Mouse (Mus musculus) neural tube, embryonic 15.5 days (tissue): ENCODE measurements around the gene Ngp. TPM values are rescaled to one million over a fixed set of nuclear protein-coding genes. Genes with fewer than 3 reads are reported as not detected.
"Not testable (repeated sequence)": the region's sequence is repeated elsewhere in the genome, so short reads cannot be mapped to it uniquely, and the experiment has no call there.

Experiments used
- ATAC-seq: fragments of 200-750 bp; cut with Nextera tagmentation; 2 replicates; pipeline ENCODE4 v1.8.0; 2017; ENCODE audit warnings: mild to moderate bottlenecking, moderate TSS enrichment, moderate library complexity; ENCODE audit not compliant: low FRiP score
- H3K27ac ChIP-seq: fragments of 300-500 bp; sonication (generic); replicated peaks from 2 replicates; pipeline ENCODE4 v1.5.1; 2015; ENCODE audit warnings: mild to moderate bottlenecking, inconsistent platforms
- H3K27me3 ChIP-seq: fragments of 300-500 bp; sonication (generic); replicated peaks from 2 replicates; pipeline ENCODE4 v1.6.1; 2015; ENCODE audit warnings: inconsistent platforms
- H3K36me3 ChIP-seq: fragments of 300-500 bp; sonication (generic); 2 replicates; pipeline ENCODE4 v1.6.1; 2015; ENCODE audit warnings: inconsistent platforms
- H3K4me1 ChIP-seq: fragments of 300-500 bp; sonication (generic); 2 replicates; pipeline ENCODE4 v1.6.1; 2015; ENCODE audit warnings: inconsistent platforms
- H3K4me2 ChIP-seq: fragments of 300-500 bp; sonication (generic); 2 replicates; pipeline ENCODE4 v1.6.1; 2015; ENCODE audit warnings: inconsistent platforms, mild to moderate bottlenecking, moderate library complexity
- H3K4me3 ChIP-seq: fragments of 300-500 bp; sonication (generic); replicated peaks from 2 replicates; pipeline ENCODE4 v1.5.1; 2015; ENCODE audit warnings: mild to moderate bottlenecking, inconsistent platforms
- H3K9ac ChIP-seq: fragments of 300-500 bp; sonication (generic); replicated peaks from 2 replicates; pipeline ENCODE4 v1.6.1; 2015; ENCODE audit warnings: mild to moderate bottlenecking, inconsistent platforms
- H3K9me3 ChIP-seq: fragments of 300-500 bp; sonication (generic); replicated peaks from 2 replicates; pipeline ENCODE4 v1.6.1; 2016; ENCODE audit warnings: inconsistent platforms
- WGBS: fragments of 180-500 bp; shearing (Covaris S2); methylation state at CpG from one replicate; pipeline ENCODE4 v1.1.7; 2015; ENCODE audit warnings: mixed read lengths; 5-methylcytosine and 5-hydroxymethylcytosine counted together
- polyA plus RNA-seq: library from polyadenylated mRNA; unstranded; fragments of >200 nt; fragmentation: Nextera tagmentation; extraction: Ambion mirVana; gene quantifications from 2 replicates; pipeline ENCODE4 v1.2.1, GENCODE M21; 2015

Gene Ngp
- 1.9 and 3.3 TPM in 2 replicates for polyA plus RNA-seq

- Histone ChIP-seq H3K9me3 (no peaks in the 10 kb centered on the region), H3K4me1 (no peaks in the 10 kb centered on the region), H3K4me3 (no peak within 1 kb of the TSS), H3K36me3 (no peaks in the 10 kb centered on the region), H3K27me3 (no peaks in the 10 kb centered on the region), H3K4me2 (no peak within 1 kb of the TSS), H3K27ac (no peak within 1 kb of the TSS), H3K9ac (no peak within 1 kb of the TSS)
- no peak for ATAC-seq
- WGBS = 95% methylated on average over 12 of the region's 12 CpGs
These were observed at the start of gene Ngp for GRCm38 (mm10) chr9:110419511-110420112. Gene Ngp (plus strand): TSS chr9:110419747.

GRCm38 (mm10) chr9:110369860-110370259, 49.7 kb upstream of the Ngp start:
- no peak for ATAC-seq
- Histone ChIP-seq H3K36me3 (peaks cover 46% of the 10 kb centered on the region), H3K27me3 (no peaks in the 10 kb centered on the region), H3K27ac (no peak overlapping the region), H3K4me1 (no peaks in the 10 kb centered on the region), H3K4me2 (no peak overlapping the region), H3K9me3 (no peaks in the 10 kb centered on the region), H3K9ac (no peak overlapping the region), H3K4me3 (no peak overlapping the region)
- 85% methylated on average over 3 of the region's 3 CpGs for WGBS

- Histone ChIP-seq H3K4me1 (no peaks in the 10 kb centered on the region), H3K9me3 (no peaks in the 10 kb centered on the region), H3K36me3 (peaks cover 67% of the 10 kb centered on the region), H3K4me3 (no peak overlapping the region), H3K4me2 (no peak overlapping the region), H3K27ac (no peak overlapping the region), H3K9ac (no peak overlapping the region), H3K27me3 (no peaks in the 10 kb centered on the region)
- ATAC-seq = no peak
- 94% methylated on average over 13 of the region's 13 CpGs for WGBS
These were observed 45.7 kb upstream of the Ngp start for GRCm38 (mm10) chr9:110373871-110374270.

- H3K27me3 ChIP-seq = no peaks in the 10 kb centered on the region
- H3K4me3 ChIP-seq = no peak overlapping the region
- peaks cover 77% of the 10 kb centered on the region for H3K36me3 ChIP-seq
- ATAC-seq = no peak
- H3K9me3 ChIP-seq = no peaks in the 10 kb centered on the region
- H3K9ac ChIP-seq = no peak overlapping the region
- H3K27ac ChIP-seq = no peak overlapping the region
- 100% methylated on average over 3 of the region's 3 CpGs for WGBS
- no peak overlapping the region for H3K4me2 ChIP-seq
- no peaks in the 10 kb centered on the region for H3K4me1 ChIP-seq
These were observed 43.9 kb upstream of the Ngp start for GRCm38 (mm10) chr9:110375668-110376067.

- not testable (repeated sequence) for H3K9ac ChIP-seq, H3K27me3 ChIP-seq, H3K4me2 ChIP-seq, H3K9me3 ChIP-seq, H3K4me1 ChIP-seq, ATAC-seq, H3K4me3 ChIP-seq, H3K27ac ChIP-seq
- peaks cover 82% of the 10 kb centered on the region for H3K36me3 ChIP-seq
- WGBS = 90% methylated on average over 15 of the region's 15 CpGs
These were observed 41.9 kb upstream of the Ngp start for GRCm38 (mm10) chr9:110377655-110378054.

- H3K4me1 ChIP-seq = no peaks in the 10 kb centered on the region
- 97% methylated on average over 8 of the region's 8 CpGs for whole genome bisulfite sequencing
- H3K27me3 ChIP-seq = no peaks in the 10 kb centered on the region
These were observed 40.2 kb upstream of the Ngp start for GRCm38 (mm10) chr9:110379361-110379760.

GRCm38 (mm10) chr9:110380662-110381061, 38.9 kb upstream of the Ngp start:
- Histone ChIP-seq H3K4me1 (no peaks in the 10 kb centered on the region), H3K9ac (no peak overlapping the region), H3K9me3 (no peaks in the 10 kb centered on the region), H3K4me2 (no peak overlapping the region), H3K27me3 (no peaks in the 10 kb centered on the region), H3K36me3 (peaks cover 91% of the 10 kb centered on the region), H3K27ac (no peak overlapping the region), H3K4me3 (no peak overlapping the region)
- ATAC-seq = no peak
- WGBS = 46% methylated on average over 21 of the region's 21 CpGs

More at GRCm38 (mm10) chr9:110379361-110379760, 40.2 kb upstream of the Ngp start:
- Histone ChIP-seq H3K27ac (no peak overlapping the region), H3K4me2 (no peak overlapping the region), H3K4me3 (no peak overlapping the region), H3K9me3 (no peaks in the 10 kb centered on the region), H3K9ac (no peak overlapping the region), H3K36me3 (peaks cover 82% of the 10 kb centered on the region)
- no peak for ATAC-seq

- ATAC-seq = no peak
- H3K4me1 ChIP-seq = no peaks in the 10 kb centered on the region
- H3K4me2 ChIP-seq = no peak overlapping the region
- H3K36me3 ChIP-seq = peaks cover 92% of the 10 kb centered on the region
- no peak overlapping the region for H3K27ac ChIP-seq
- H3K4me3 ChIP-seq = no peak overlapping the region
- H3K27me3 ChIP-seq = no peaks in the 10 kb centered on the region
- 83% methylated on average over 12 of the region's 12 CpGs for WGBS
- no peaks in the 10 kb centered on the region for H3K9me3 ChIP-seq
- no peak overlapping the region for H3K9ac ChIP-seq
These were observed 38.3 kb upstream of the Ngp start for GRCm38 (mm10) chr9:110381292-110381691.

GRCm38 (mm10) chr9:110384369-110384929, 35.1 kb upstream of the Ngp start:
- no peaks in the 10 kb centered on the region for H3K27me3 ChIP-seq
- no peaks in the 10 kb centered on the region for H3K4me1 ChIP-seq
- ATAC-seq = no peak
- no peak overlapping the region for H3K9ac ChIP-seq
- H3K36me3 ChIP-seq = peaks cover 91% of the 10 kb centered on the region
- H3K27ac ChIP-seq = no peak overlapping the region
- H3K4me3 ChIP-seq = no peak overlapping the region
- H3K9me3 ChIP-seq = no peaks in the 10 kb centered on the region
- WGBS = 88% methylated on average over 7 of the region's 7 CpGs
- H3K4me2 ChIP-seq = no peak overlapping the region

- peaks cover 96% of the 10 kb centered on the region for H3K36me3 ChIP-seq
- H3K9me3 ChIP-seq = no peaks in the 10 kb centered on the region
- H3K4me1 ChIP-seq = no peaks in the 10 kb centered on the region
- WGBS = 96% methylated on average over 7 of the region's 7 CpGs
- H3K9ac ChIP-seq = no peak overlapping the region
- H3K27ac ChIP-seq = no peak overlapping the region
- no peak for ATAC-seq
- H3K27me3 ChIP-seq = no peaks in the 10 kb centered on the region
- no peak overlapping the region for H3K4me2 ChIP-seq
- no peak overlapping the region for H3K4me3 ChIP-seq
These were observed 31.5 kb upstream of the Ngp start for GRCm38 (mm10) chr9:110388011-110388410.

- Histone ChIP-seq H3K9me3 (no peaks in the 10 kb centered on the region), H3K4me1 (no peaks in the 10 kb centered on the region), H3K4me3 (no peak overlapping the region), H3K36me3 (peaks cover 93% of the 10 kb centered on the region), H3K4me2 (no peak overlapping the region), H3K9ac (no peak overlapping the region), H3K27ac (no peak overlapping the region), H3K27me3 (no peaks in the 10 kb centered on the region)
- 95% methylated on average over 3 of the region's 3 CpGs for WGBS
- ATAC-seq = no peak
These were observed 28.7 kb upstream of the Ngp start for GRCm38 (mm10) chr9:110390843-110391242.

- 91% methylated on average over 4 of the region's 4 CpGs for WGBS
- Histone ChIP-seq H3K27me3 (no peaks in the 10 kb centered on the region), H3K4me2 (no peak overlapping the region), H3K4me3 (no peak overlapping the region), H3K9ac (no peak overlapping the region), H3K4me1 (no peaks in the 10 kb centered on the region), H3K27ac (no peak overlapping the region), H3K36me3 (peaks cover 86% of the 10 kb centered on the region), H3K9me3 (no peaks in the 10 kb centered on the region)
- ATAC-seq = no peak
These were observed 26.3 kb upstream of the Ngp start for GRCm38 (mm10) chr9:110393295-110393694.
